Mouse (Mus musculus) myocyte (in vitro differentiated cells): ENCODE results near the gene Cnot3.

Source experiments
- MAX ChIP-seq: IDR thresholded peaks from one replicate; pipeline ENCODE4 v1.6.1; 2011; ENCODE audit warnings: low read depth, mild to moderate bottlenecking, control low read depth
- MYOD1 ChIP-seq, 3 experiments: IDR thresholded peaks; one replicate each; pipeline ENCODE4 v1.6.1; 2011; ENCODE audit warnings: control low read depth in 2 of 3, low read depth in 2 of 3, mild to moderate bottlenecking in 2 of 3, moderate library complexity in 1 of 3; ENCODE audit not compliant: insufficient read length in 2 of 3, control insufficient read depth in 1 of 3
- POLR2A ChIP-seq: IDR thresholded peaks from one replicate; pipeline ENCODE4 v1.6.1; 2011; ENCODE audit warnings: low read depth, mild to moderate bottlenecking, control low read depth, moderate library complexity; ENCODE audit not compliant: insufficient read length

DNA sequence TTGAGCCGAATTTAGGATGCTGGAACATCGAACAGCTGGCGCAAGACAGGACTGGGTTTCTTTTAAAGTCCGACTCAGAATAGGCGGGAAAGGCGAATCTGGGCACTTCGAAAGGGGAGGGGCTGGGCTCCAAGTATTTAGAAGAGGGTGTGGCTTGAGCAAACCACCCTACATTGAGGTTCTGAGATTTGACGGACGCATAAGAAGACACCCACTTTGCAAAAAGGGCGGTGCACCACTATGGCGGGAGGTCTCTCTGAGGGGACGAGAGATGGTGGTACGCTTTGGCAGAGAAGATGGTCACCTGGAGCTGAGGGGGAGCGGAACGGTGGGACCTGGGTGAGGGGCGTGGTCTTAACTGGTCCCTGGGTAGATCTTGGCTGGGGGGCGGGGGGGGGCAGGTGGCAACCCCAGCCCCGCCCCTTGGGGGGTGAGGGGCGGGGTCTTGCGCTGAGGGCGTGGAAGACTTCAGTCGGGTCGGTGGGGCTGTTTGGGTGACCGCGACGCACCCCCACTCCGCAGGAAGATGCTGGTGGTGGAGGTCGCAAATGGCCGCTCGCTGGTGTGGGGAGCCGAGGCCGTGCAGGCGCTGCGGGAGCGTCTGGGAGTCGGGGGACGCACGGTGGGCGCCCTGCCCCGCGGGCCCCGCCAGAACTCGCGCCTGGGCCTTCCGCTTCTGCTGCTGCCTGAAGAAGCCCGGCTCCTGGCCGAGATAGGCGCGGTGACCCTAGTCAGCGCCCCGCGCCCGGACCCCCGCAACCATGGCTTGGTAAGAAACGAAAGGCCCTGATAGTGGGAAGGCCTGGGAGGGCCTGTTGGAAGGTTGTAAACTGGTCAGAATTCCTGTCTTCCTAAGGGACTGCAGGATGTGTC is 49.2 kb downstream of the Cnot3 start:
- TF ChIP-seq POLR2A (peak; percentile 47), MAX (no peak), MYOD1 (IDR thresholded peaks at IDR 0.05; ENCODE audit: control insufficient read depth in 1 of 3, insufficient read length in 2 of 3, low read depth in 2 of 3) (no peak)
